Comparison of ENCODE assay signal across 9 mouse cellular contexts in the genomic region with DNA sequence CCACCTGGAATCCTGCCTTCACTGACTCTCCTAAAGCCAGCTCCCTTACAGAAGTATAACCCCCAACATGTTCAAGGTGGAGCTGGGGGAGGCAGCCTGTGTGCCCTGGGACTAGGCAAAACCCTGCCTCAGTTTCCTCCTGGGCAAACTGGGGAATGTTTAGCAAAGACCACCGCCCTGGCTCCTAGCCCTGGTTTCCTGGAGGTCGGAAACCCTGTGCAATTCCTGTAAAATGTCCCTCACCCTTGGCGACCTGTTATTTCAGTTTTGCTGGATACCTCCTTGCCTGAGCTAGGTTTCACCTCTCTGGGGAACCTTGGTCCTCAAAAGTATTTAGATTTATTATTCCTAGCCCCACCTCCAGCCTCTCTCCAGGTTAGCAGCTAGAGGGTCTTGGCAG. TPM values are rescaled to one million over a fixed set of nuclear protein-coding genes. Genes with fewer than 3 reads are reported as not detected.
DNase-seq lines count a peak whose midpoint lies in the region; ATAC-seq and TF ChIP-seq lines count a peak whose summit lies in the region.
"Had no signal": no experiment of that assay in that cellular context is flagged by ENCODE, and none has a peak within 500 bp of the region (broad histone marks: within the 10 kb centered on the region; RNA-seq: fewer than 3 reads in every experiment).

No protein-coding gene starts in this region.

- WGBS in lung, embryonic 14.5 days = 81% methylated on average over 3 of the region's 3 CpGs
- WGBS in heart, postnatal 0 days = 75% methylated on average over 3 of the region's 3 CpGs
- WGBS in neural tube, embryonic 13.5 days = 71% methylated on average over 3 of the region's 3 CpGs

- peaks cover 26% of the 10 kb centered on the region for H3K4me1 ChIP-seq in lung, embryonic 14.5 days (ENCODE audit: insufficient read depth)
- H3K4me1 ChIP-seq in heart, postnatal 0 days (ENCODE audit: control insufficient read depth, insufficient read depth) = peaks cover 36% of the 10 kb centered on the region
- peaks cover 30% of the 10 kb centered on the region for H3K4me1 ChIP-seq in neural tube, embryonic 13.5 days (replicated peaks)

- TF ChIP-seq EP300 in heart, postnatal 0 days (IDR thresholded peaks at IDR 0.05; ENCODE audit: low read depth) = no peak

- H3K36me3 ChIP-seq in lung, embryonic 14.5 days (ENCODE audit: insufficient read depth) = peaks cover 8% of the 10 kb centered on the region; the same call in 1 of the 2 replicates
- peaks cover 7% of the 10 kb centered on the region for H3K36me3 ChIP-seq in heart, postnatal 0 days (replicated peaks; ENCODE audit: control insufficient read depth, insufficient read depth, low read length)
- H3K36me3 ChIP-seq in neural tube, embryonic 13.5 days = no peaks in the 10 kb centered on the region

- no peaks in the 10 kb centered on the region for H3K9me3 ChIP-seq in lung, embryonic 14.5 days (ENCODE audit: low read depth, low read length)
- no peaks in the 10 kb centered on the region for H3K9me3 ChIP-seq in heart, postnatal 0 days (replicated peaks; ENCODE audit: control insufficient read depth, low read length)
- no peaks in the 10 kb centered on the region for H3K9me3 ChIP-seq in neural tube, embryonic 13.5 days

- no peak for TF ChIP-seq CTCF in gastrocnemius, adult 2 months (IDR thresholded peaks at IDR 0.05)
- no peak for TF ChIP-seq CTCF in lung, embryonic 14.5 days (IDR thresholded peaks at IDR 0.05; ENCODE audit: low read depth)
- no peak for TF ChIP-seq CTCF in heart, postnatal 0 days (IDR thresholded peaks at IDR 0.05; ENCODE audit: low read depth)

- H3K4me3 ChIP-seq in gastrocnemius, adult 2 months = peak overlapping the region; percentile 74
- H3K4me3 ChIP-seq in lung, embryonic 14.5 days (ENCODE audit: low read depth, low read length) = no peak overlapping the region
- H3K4me3 ChIP-seq in heart, postnatal 0 days (ENCODE audit: low read depth, low read length) = no peak overlapping the region
- H3K4me3 ChIP-seq in neural tube, embryonic 13.5 days = no peak overlapping the region

- peak overlapping the region; percentile 92 for H3K27ac ChIP-seq in gastrocnemius, adult 2 months
- H3K27ac ChIP-seq in lung, embryonic 14.5 days (ENCODE audit: low read depth) = peak overlapping the region; percentile 92
- H3K27ac ChIP-seq in heart, postnatal 0 days (ENCODE audit: low read depth) = peak overlapping the region; percentile 92
- H3K27ac ChIP-seq in neural tube, embryonic 13.5 days (replicated peaks) = no peak overlapping the region

- H3K4me2 ChIP-seq in lung, embryonic 14.5 days = peak overlapping the region; percentile 81
- peak overlapping the region; percentile 75 for H3K4me2 ChIP-seq in heart, postnatal 0 days (ENCODE audit: low read depth, low read length)
- no peak overlapping the region for H3K4me2 ChIP-seq in neural tube, embryonic 13.5 days

- H3K27me3 ChIP-seq in lung, embryonic 14.5 days (ENCODE audit: insufficient read depth, low read length) = no peaks in the 10 kb centered on the region
- H3K27me3 ChIP-seq in heart, postnatal 0 days (ENCODE audit: control insufficient read depth, insufficient read depth, low read length) = no peaks in the 10 kb centered on the region
- H3K27me3 ChIP-seq in neural tube, embryonic 13.5 days = no peaks in the 10 kb centered on the region; the same call in 1 of the 2 replicates

- no peak overlapping the region; the same call in 1 of the 2 replicates for H3K9ac ChIP-seq in lung, embryonic 14.5 days
- peak overlapping the region; percentile 63; the same call in 1 of the 2 replicates for H3K9ac ChIP-seq in heart, postnatal 0 days (replicated peaks; ENCODE audit: low read depth, low read length)
- H3K9ac ChIP-seq in neural tube, embryonic 13.5 days = peak overlapping the region; percentile 69

- intact Hi-C loops in gastrocnemius, adult 2 months (cut with DNase I) = no loop called here

- no peak for DNase-seq in gastrocnemius, adult 2 months
- DNase-seq in gastrocnemius, adult 8-10 months (ENCODE audit: low spot score in 2 of 2) = no peak
- no peak for DNase-seq in lung, embryonic 14.5 days
- DNase-seq in lung, postnatal 36 days = no peak
- DNase-seq in heart, postnatal 0 days (ENCODE audit: low spot score) = no peak
- no peak for DNase-seq in left cerebral cortex, adult 18-20 months (ENCODE audit: low spot score in 2 of 2)
- DNase-seq in layer of hippocampus, postnatal 14 days (ENCODE audit: low spot score in 2 of 2) = no peak

- ATAC-seq in lung, embryonic 14.5 days (ENCODE audit: insufficient read depth) = no peak
- no peak for ATAC-seq in heart, postnatal 0 days (ENCODE audit: insufficient read depth, low read depth)
- no peak for ATAC-seq in neural tube, embryonic 13.5 days (ENCODE audit: low read depth)

RNA-seq across cellular contexts. Expression of gene C1qtnf6, which starts 1.1 kb away (rescaled TPM):
- total RNA-seq in gastrocnemius, adult 2 months (2021) = 1 to 10 TPM; 2.7 to 7.6 TPM
- total RNA-seq in gastrocnemius, adult 8-10 months (2022) = 1 to 10 TPM in 3 of 4 experiments, under 1 TPM in 1; 0.82 to 2.9 (median 1.6) TPM
- 39.8 and 40.7 TPM in 2 replicates for polyA plus RNA-seq in lung, embryonic 14.5 days (2014; fragmentation: Nextera tagmentation; extraction: Ambion mirVana)
- 22.1 and 23.0 TPM in 2 replicates for total RNA-seq in heart, postnatal 0 days (2014; rRNA removed; ENCODE audit: low replicate concordance)
- 27.4 and 29.9 TPM in 2 replicates for polyA plus RNA-seq in heart, postnatal 0 days (2015; fragmentation: Nextera tagmentation; extraction: Ambion mirVana)
- 7.4 and 8.5 TPM in 2 replicates for polyA plus RNA-seq in neural tube, embryonic 13.5 days (2015; fragmentation: Nextera tagmentation; extraction: Ambion mirVana)
- 1 to 10 TPM in 1 of 2 experiments, under 1 TPM in 1; 0.84 to 1.3 TPM for total RNA-seq in left cerebral cortex, adult 18-20 months (2021)
- 10 to 100 TPM; 10.8 to 12.0 TPM for total RNA-seq in layer of hippocampus, postnatal 14 days (2021)

RNA-seq across cellular contexts. Expression of gene Sstr3, which starts 14.3 kb away (rescaled TPM):
- total RNA-seq in gastrocnemius, adult 2 months (2021) = under 1 TPM in 1 of 2 experiments, not detected in 1; 0.05 TPM
- not detected for total RNA-seq in gastrocnemius, adult 8-10 months (2022)
- 0.08 TPM in 1 of 2 replicates, not detected in the other for polyA plus RNA-seq in lung, embryonic 14.5 days (2014; fragmentation: Nextera tagmentation; extraction: Ambion mirVana)
- 0.04 TPM in 1 of 2 replicates, not detected in the other for total RNA-seq in heart, postnatal 0 days (2014; rRNA removed; ENCODE audit: low replicate concordance)
- 0.12 and 0.19 TPM in 2 replicates for polyA plus RNA-seq in heart, postnatal 0 days (2015; fragmentation: Nextera tagmentation; extraction: Ambion mirVana)
- 0.25 and 0.29 TPM in 2 replicates for polyA plus RNA-seq in neural tube, embryonic 13.5 days (2015; fragmentation: Nextera tagmentation; extraction: Ambion mirVana)
- total RNA-seq in left cerebral cortex, adult 18-20 months (2021) = 10 to 100 TPM; 22.1 to 25.2 TPM
- total RNA-seq in layer of hippocampus, postnatal 14 days (2021) = 10 to 100 TPM; 22.9 to 23.9 TPM
- total RNA-seq: hematopoietic stem cell, adult 5-6 weeks had no signal

RNA-seq across cellular contexts. Expression of gene Il2rb, which starts 35.1 kb away (rescaled TPM):
- not detected for total RNA-seq in gastrocnemius, adult 2 months (2021)
- not detected for total RNA-seq in gastrocnemius, adult 8-10 months (2022)
- 0.12 TPM in 1 of 2 replicates, not detected in the other for polyA plus RNA-seq in lung, embryonic 14.5 days (2014; fragmentation: Nextera tagmentation; extraction: Ambion mirVana)
- 0.12 TPM in 1 of 2 replicates, not detected in the other for total RNA-seq in heart, postnatal 0 days (2014; rRNA removed; ENCODE audit: low replicate concordance)
- 0.08 TPM in 2 replicates for polyA plus RNA-seq in heart, postnatal 0 days (2015; fragmentation: Nextera tagmentation; extraction: Ambion mirVana)
- polyA plus RNA-seq in neural tube, embryonic 13.5 days (2015; fragmentation: Nextera tagmentation; extraction: Ambion mirVana) = 0.06 TPM in 1 of 2 replicates, not detected in the other
- under 1 TPM in 1 of 2 experiments, not detected in 1; 0.28 TPM for total RNA-seq in left cerebral cortex, adult 18-20 months (2021)
- total RNA-seq in layer of hippocampus, postnatal 14 days (2021) = under 1 TPM; 0.07 to 0.12 TPM

RNA-seq across cellular contexts. Expression of gene Rac2, which starts 42.4 kb away (rescaled TPM):
- total RNA-seq in gastrocnemius, adult 2 months (2021) = 1 to 10 TPM; 1.4 to 1.7 TPM
- 1 to 10 TPM in 2 of 4 experiments, not detected in 2; 1.1 to 1.3 TPM for total RNA-seq in gastrocnemius, adult 8-10 months (2022)
- polyA plus RNA-seq in lung, embryonic 14.5 days (2014; fragmentation: Nextera tagmentation; extraction: Ambion mirVana) = 12.2 and 16.2 TPM in 2 replicates
- total RNA-seq in heart, postnatal 0 days (2014; rRNA removed; ENCODE audit: low replicate concordance) = 3.1 and 6.5 TPM in 2 replicates
- polyA plus RNA-seq in heart, postnatal 0 days (2015; fragmentation: Nextera tagmentation; extraction: Ambion mirVana) = 4.0 and 5.6 TPM in 2 replicates
- polyA plus RNA-seq in neural tube, embryonic 13.5 days (2015; fragmentation: Nextera tagmentation; extraction: Ambion mirVana) = 6.4 and 8.8 TPM in 2 replicates
- total RNA-seq in left cerebral cortex, adult 18-20 months (2021) = 1 to 10 TPM; 2.9 to 4.6 TPM
- 1 to 10 TPM; 2.5 to 3.5 TPM for total RNA-seq in layer of hippocampus, postnatal 14 days (2021)

Comparison
In these comparisons a context has a peak if more than half of its experiments do, and no peak if none do; other contexts are left out.
1. RNA of gene Sstr3, which starts 14.3 kb away (total RNA-seq): 22.1 to 25.2 TPM in left cerebral cortex, adult 18-20 months and 22.9 to 23.9 TPM in layer of hippocampus, postnatal 14 days; 0.05 TPM in gastrocnemius, adult 2 months, 0.04 TPM in heart, postnatal 0 days and not detected in gastrocnemius, adult 8-10 months; every median in the first group is over 10 times any median in the second.